13 mouse cellular contexts compared by ENCODE assay signal in the genomic region with DNA sequence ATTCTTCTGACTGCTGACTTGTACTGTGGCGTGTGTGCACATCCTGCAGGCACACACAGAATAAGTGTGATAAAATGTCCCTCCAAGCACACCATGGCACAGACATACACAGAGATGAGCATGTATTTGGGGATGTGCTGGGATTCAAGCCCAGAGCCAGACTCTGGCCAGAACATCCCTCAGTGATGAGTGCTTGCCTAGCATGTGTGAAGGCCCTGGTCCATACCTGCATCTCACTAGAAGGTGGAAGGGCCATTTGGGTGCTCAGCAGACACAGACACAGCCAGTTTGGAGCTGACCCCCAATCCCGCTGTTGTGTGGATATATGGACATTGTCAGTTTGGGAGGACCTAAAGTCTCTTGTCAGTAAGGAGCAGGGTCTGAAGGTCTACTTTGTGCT. TPM values are rescaled to one million over a fixed set of nuclear protein-coding genes. Genes with fewer than 3 reads are reported as not detected.
DNase-seq lines count a peak whose midpoint lies in the region; ATAC-seq lines count a peak whose summit lies in the region.
"Had no signal": no experiment of that assay in that cellular context is flagged by ENCODE, and none has a peak within 500 bp of the region (broad histone marks: within the 10 kb centered on the region; RNA-seq: fewer than 3 reads in every experiment).

No protein-coding gene starts in this region.

- peaks cover 20% of the 10 kb centered on the region for H3K4me1 ChIP-seq in limb, embryonic 12.5 days (replicated peaks)
- peaks cover 33% of the 10 kb centered on the region for H3K4me1 ChIP-seq in limb, embryonic 10.5 days
- peaks cover 26% of the 10 kb centered on the region for H3K4me1 ChIP-seq in forebrain, embryonic 13.5 days
- peaks cover 19% of the 10 kb centered on the region for H3K4me1 ChIP-seq in limb, embryonic 13.5 days

- H3K4me3 ChIP-seq in limb, embryonic 12.5 days (replicated peaks), result no peak overlapping the region
- H3K4me3 ChIP-seq in limb, embryonic 10.5 days, result no peak overlapping the region
- H3K4me3 ChIP-seq in forebrain, embryonic 13.5 days, result no peak overlapping the region
- H3K4me3 ChIP-seq in limb, embryonic 13.5 days, result no peak overlapping the region

- H3K9ac ChIP-seq in limb, embryonic 12.5 days (replicated peaks), result no peak overlapping the region
- peak overlapping the region; percentile 45; the same call in 1 of the 2 replicates for H3K9ac ChIP-seq in forebrain, embryonic 13.5 days
- peak overlapping the region; percentile 94; the same call in 1 of the 2 replicates for H3K9ac ChIP-seq in limb, embryonic 13.5 days
- H3K9ac ChIP-seq: stomach, embryonic 15.5 days had no signal

- DNase-seq in heart, adult 11 months, result peak; percentile 84
- DNase-seq in heart, adult 9 months (ENCODE audit: low spot score in 2 of 2), result no peak
- no peak for DNase-seq in limb, embryonic 10.5 days (ENCODE audit: low spot score)
- no peak for DNase-seq in lung, postnatal 36 days
- no peak for DNase-seq in spleen, postnatal 14 days (ENCODE audit: low spot score in 2 of 2)
- DNase-seq: heart, postnatal 10 days; lung, postnatal 14 days; right cerebral cortex, postnatal 25 days had no signal

- no peak overlapping the region for H3K27ac ChIP-seq in limb, embryonic 12.5 days
- H3K27ac ChIP-seq in limb, embryonic 10.5 days, result no peak overlapping the region
- no peak overlapping the region for H3K27ac ChIP-seq in forebrain, embryonic 13.5 days
- H3K27ac ChIP-seq in limb, embryonic 13.5 days, result no peak overlapping the region
- H3K27ac ChIP-seq: limb, embryonic 15.5 days; stomach, embryonic 15.5 days had no signal

- peak overlapping the region; percentile 85; the same call in 1 of the 2 replicates for H3K4me2 ChIP-seq in limb, embryonic 12.5 days
- peak overlapping the region; percentile 13; the same call in 1 of the 2 replicates for H3K4me2 ChIP-seq in forebrain, embryonic 13.5 days
- 0 out of 2 replicates have a peak overlapping the region, but pooled peaks have one; percentile 93 for H3K4me2 ChIP-seq in limb, embryonic 13.5 days (replicated peaks)

- no peaks in the 10 kb centered on the region for H3K36me3 ChIP-seq in limb, embryonic 12.5 days
- no peaks in the 10 kb centered on the region for H3K36me3 ChIP-seq in limb, embryonic 10.5 days
- no peaks in the 10 kb centered on the region for H3K36me3 ChIP-seq in forebrain, embryonic 13.5 days (ENCODE audit: poor library complexity, severe bottlenecking)
- H3K36me3 ChIP-seq in limb, embryonic 13.5 days, result no peaks in the 10 kb centered on the region
- H3K36me3 ChIP-seq: stomach, embryonic 15.5 days had no signal

- no peaks in the 10 kb centered on the region for H3K9me3 ChIP-seq in limb, embryonic 12.5 days
- no peaks in the 10 kb centered on the region for H3K9me3 ChIP-seq in limb, embryonic 10.5 days (replicated peaks)
- no peaks in the 10 kb centered on the region for H3K9me3 ChIP-seq in forebrain, embryonic 13.5 days (replicated peaks)
- no peaks in the 10 kb centered on the region for H3K9me3 ChIP-seq in limb, embryonic 13.5 days
- H3K9me3 ChIP-seq: limb, embryonic 15.5 days; stomach, embryonic 15.5 days had no signal

- WGBS in limb, embryonic 12.5 days, result 90% methylated on average over 2 of the region's 2 CpGs
- 100% methylated on average over 2 of the region's 2 CpGs for WGBS in limb, embryonic 10.5 days
- 93% methylated on average over 2 of the region's 2 CpGs for WGBS in forebrain, embryonic 13.5 days
- WGBS in limb, embryonic 13.5 days, result 91% methylated on average over 2 of the region's 2 CpGs

- no peaks in the 10 kb centered on the region for H3K27me3 ChIP-seq in limb, embryonic 12.5 days
- no peaks in the 10 kb centered on the region for H3K27me3 ChIP-seq in limb, embryonic 10.5 days (ENCODE audit: low read depth, poor library complexity, severe bottlenecking)
- no peaks in the 10 kb centered on the region for H3K27me3 ChIP-seq in forebrain, embryonic 13.5 days
- H3K27me3 ChIP-seq in limb, embryonic 13.5 days, result no peaks in the 10 kb centered on the region
- H3K27me3 ChIP-seq: limb, embryonic 15.5 days; stomach, embryonic 15.5 days had no signal

- no peak for ATAC-seq in limb, embryonic 12.5 days (ENCODE audit: insufficient number of reproducible peaks, insufficient read depth, low FRiP score, low TSS enrichment, low read depth)
- ATAC-seq in forebrain, embryonic 13.5 days, result no peak
- no peak for ATAC-seq in limb, embryonic 13.5 days (ENCODE audit: low FRiP score, low read depth)

RNA-seq across cellular contexts. Expression of a gene that starts 7.3 kb away (rescaled TPM):
- 4.9 and 5.1 TPM in 2 replicates for polyA plus RNA-seq in limb, embryonic 12.5 days (2016; fragmentation: Nextera tagmentation; extraction: Ambion mirVana)
- 4.2 and 5.1 TPM in 2 replicates for polyA plus RNA-seq in limb, embryonic 10.5 days (2016; fragmentation: Nextera tagmentation; extraction: Ambion mirVana)
- 5.4 and 5.6 TPM in 2 replicates for polyA plus RNA-seq in forebrain, embryonic 13.5 days (2015; fragmentation: Nextera tagmentation; extraction: Ambion mirVana)
- polyA plus RNA-seq in limb, embryonic 13.5 days (2015; fragmentation: Nextera tagmentation; extraction: Ambion mirVana), result 5.1 and 5.3 TPM in 2 replicates

RNA-seq across cellular contexts. Expression of a gene that starts 13.2 kb away (rescaled TPM):
- polyA plus RNA-seq in limb, embryonic 12.5 days (2016; fragmentation: Nextera tagmentation; extraction: Ambion mirVana), result 10.1 and 10.4 TPM in 2 replicates
- polyA plus RNA-seq in limb, embryonic 10.5 days (2016; fragmentation: Nextera tagmentation; extraction: Ambion mirVana), result 8.0 and 8.6 TPM in 2 replicates
- polyA plus RNA-seq in forebrain, embryonic 13.5 days (2015; fragmentation: Nextera tagmentation; extraction: Ambion mirVana), result 6.4 and 6.9 TPM in 2 replicates
- 11.6 and 12.1 TPM in 2 replicates for polyA plus RNA-seq in limb, embryonic 13.5 days (2015; fragmentation: Nextera tagmentation; extraction: Ambion mirVana)

RNA-seq across cellular contexts. Expression of a gene that starts 14.0 kb away (rescaled TPM):
- polyA plus RNA-seq in limb, embryonic 12.5 days (2016; fragmentation: Nextera tagmentation; extraction: Ambion mirVana), result 55.8 and 57.5 TPM in 2 replicates
- polyA plus RNA-seq in limb, embryonic 10.5 days (2016; fragmentation: Nextera tagmentation; extraction: Ambion mirVana), result 53.3 and 58.5 TPM in 2 replicates
- 56.6 and 65.3 TPM in 2 replicates for polyA plus RNA-seq in forebrain, embryonic 13.5 days (2015; fragmentation: Nextera tagmentation; extraction: Ambion mirVana)
- polyA plus RNA-seq in limb, embryonic 13.5 days (2015; fragmentation: Nextera tagmentation; extraction: Ambion mirVana), result 60.3 and 61.9 TPM in 2 replicates

RNA-seq across cellular contexts. Expression of a gene that starts 35.5 kb away (rescaled TPM):
- 2.0 and 2.2 TPM in 2 replicates for polyA plus RNA-seq in limb, embryonic 12.5 days (2016; fragmentation: Nextera tagmentation; extraction: Ambion mirVana)
- 1.4 TPM in 2 replicates for polyA plus RNA-seq in limb, embryonic 10.5 days (2016; fragmentation: Nextera tagmentation; extraction: Ambion mirVana)
- 2.0 and 3.7 TPM in 2 replicates for polyA plus RNA-seq in forebrain, embryonic 13.5 days (2015; fragmentation: Nextera tagmentation; extraction: Ambion mirVana)
- 1.3 and 1.5 TPM in 2 replicates for polyA plus RNA-seq in limb, embryonic 13.5 days (2015; fragmentation: Nextera tagmentation; extraction: Ambion mirVana)

RNA-seq across cellular contexts. Expression of a gene that starts 40.7 kb away (rescaled TPM):
- 15.2 TPM in 2 replicates for polyA plus RNA-seq in limb, embryonic 12.5 days (2016; fragmentation: Nextera tagmentation; extraction: Ambion mirVana)
- polyA plus RNA-seq in limb, embryonic 10.5 days (2016; fragmentation: Nextera tagmentation; extraction: Ambion mirVana), result 12.6 and 15.5 TPM in 2 replicates
- polyA plus RNA-seq in forebrain, embryonic 13.5 days (2015; fragmentation: Nextera tagmentation; extraction: Ambion mirVana), result 1.8 and 4.1 TPM in 2 replicates
- 13.8 and 18.4 TPM in 2 replicates for polyA plus RNA-seq in limb, embryonic 13.5 days (2015; fragmentation: Nextera tagmentation; extraction: Ambion mirVana)

Comparison
In these comparisons a context has a peak if more than half of its experiments do, and no peak if none do; other contexts are left out.
1. H3K4me2 ChIP-seq: peak in every context shown above with its lines; median percentile 93 in limb, embryonic 13.5 days; 85 in limb, embryonic 12.5 days; 13 in forebrain, embryonic 13.5 days.